Mouse (Mus musculus) liver, embryonic 12.5 days (tissue): ENCODE data around the gene Tmco1. TPM values are rescaled to one million over a fixed set of nuclear protein-coding genes. Genes with fewer than 3 reads are reported as not detected.

ENCODE experiments used
- ATAC-seq: fragments of 200-750 bp; cut with Nextera tagmentation; 2 replicates; pipeline ENCODE4 v1.8.0; 2017; ENCODE audit warnings: moderate number of reproducible peaks, mild to moderate bottlenecking, moderate library complexity
- H3K27ac ChIP-seq: fragments of 300-500 bp; sonication (generic); 2 replicates; pipeline ENCODE4 v1.5.1; 2016; ENCODE audit warnings: mild to moderate bottlenecking
- H3K27me3 ChIP-seq: fragments of 300-500 bp; sonication (generic); replicated peaks from 2 replicates; pipeline ENCODE4 v1.6.1; 2016; ENCODE audit warnings: mild to moderate bottlenecking, moderate library complexity
- H3K36me3 ChIP-seq: fragments of 300-500 bp; sonication (generic); 2 replicates; pipeline ENCODE4 v1.6.1; 2016; ENCODE audit warnings: mild to moderate bottlenecking, moderate library complexity
- H3K4me1 ChIP-seq: fragments of 300-500 bp; sonication (generic); 2 replicates; pipeline ENCODE4 v1.6.1; 2016
- H3K4me2 ChIP-seq: fragments of 300-500 bp; sonication (generic); 2 replicates; pipeline ENCODE4 v1.6.1; 2016; ENCODE audit warnings: mild to moderate bottlenecking, moderate library complexity
- H3K4me3 ChIP-seq: fragments of 300-500 bp; sonication (generic); 2 replicates; pipeline ENCODE4 v1.5.1; 2016; ENCODE audit warnings: mild to moderate bottlenecking, moderate library complexity
- H3K9ac ChIP-seq: fragments of 300-500 bp; sonication (generic); 2 replicates; pipeline ENCODE4 v1.6.1; 2016; ENCODE audit warnings: mild to moderate bottlenecking, moderate library complexity
- H3K9me3 ChIP-seq: fragments of 300-500 bp; sonication (generic); replicated peaks from 2 replicates; pipeline ENCODE4 v1.6.1; 2016; ENCODE audit warnings: mild to moderate bottlenecking, moderate library complexity
- WGBS: fragments of 180-500 bp; shearing (Covaris S2); methylation state at CpG from one replicate; pipeline ENCODE4 v1.1.7; 2016; ENCODE audit not compliant: insufficient replicate concordance; 5-methylcytosine and 5-hydroxymethylcytosine counted together
- polyA plus RNA-seq: library from polyadenylated mRNA; unstranded; fragments of >200 nt; fragmentation: Nextera tagmentation; extraction: Ambion mirVana; gene quantifications from 2 replicates; pipeline ENCODE4 v1.2.1, GENCODE M21; 2016

The Tmco1 gene
- polyA plus RNA-seq, 1 experiment from 2014 or later, result 74.2 TPM

DNA sequence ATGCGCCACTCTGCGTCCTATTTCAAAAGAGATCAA is 23.0 kb upstream of the Tmco1 start, which contains the start of gene Uck2:
TSS of gene Uck2 (minus strand) at position 1 of the 36 bp plus-strand sequence.
- WGBS, result 3% methylated on average over 2 of the region's 2 CpGs
- ATAC-seq, result no peak
- Histone ChIP-seq H3K9ac (peak within 1 kb of the TSS; percentile 83), H3K9me3 (no peaks in the 10 kb centered on the region), H3K4me1 (peaks cover 79% of the 10 kb centered on the region), H3K4me3 (peak within 1 kb of the TSS; percentile 79), H3K36me3 (peaks cover 4% of the 10 kb centered on the region), H3K27me3 (peaks cover 16% of the 10 kb centered on the region), H3K27ac (peak within 1 kb of the TSS; percentile 87), H3K4me2 (peak within 1 kb of the TSS; percentile 86)

DNA sequence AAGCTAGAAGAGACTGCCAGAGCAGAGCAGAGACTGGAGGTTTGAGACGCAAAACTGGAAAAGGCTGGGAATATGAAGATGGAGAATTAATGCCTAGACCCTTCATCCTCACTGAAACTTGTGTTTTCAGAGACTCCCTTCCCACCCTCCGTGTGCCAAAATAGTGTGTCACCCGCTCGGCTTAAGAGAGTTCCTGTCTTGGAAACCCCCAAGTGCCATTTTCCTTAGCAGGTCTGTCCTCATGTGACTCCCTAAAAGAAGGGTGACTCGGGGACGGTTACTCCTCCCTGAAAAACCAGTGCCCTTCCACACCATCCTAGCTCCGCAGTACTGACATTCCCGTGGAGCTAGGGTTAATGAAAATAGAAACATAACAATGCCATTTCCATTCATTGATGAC is 22.8 kb upstream of the Tmco1 start:
- no peak overlapping the region for H3K27ac ChIP-seq
- no peak for ATAC-seq
- 3% methylated on average over 8 of the region's 8 CpGs for WGBS

GRCm38 (mm10) chr1:167287156-167287555 is 21.0 kb upstream of the Tmco1 start:
- no peak overlapping the region for H3K27ac ChIP-seq
- H3K4me3 ChIP-seq, result no peak overlapping the region
- no peak for ATAC-seq
- no peak overlapping the region for H3K9ac ChIP-seq
- peaks cover 28% of the 10 kb centered on the region for H3K27me3 ChIP-seq
- H3K4me2 ChIP-seq, result no peak overlapping the region
- H3K4me1 ChIP-seq, result peaks cover 63% of the 10 kb centered on the region
- no peaks in the 10 kb centered on the region for H3K36me3 ChIP-seq
- no peaks in the 10 kb centered on the region for H3K9me3 ChIP-seq
- 69% methylated on average over 5 of the region's 5 CpGs for WGBS

More for the DNA sequence above, 22.8 kb upstream of the Tmco1 start:
- H3K36me3 ChIP-seq, result peaks cover 2% of the 10 kb centered on the region
- peaks cover 18% of the 10 kb centered on the region for H3K27me3 ChIP-seq
- no peaks in the 10 kb centered on the region for H3K9me3 ChIP-seq
- H3K4me1 ChIP-seq, result peaks cover 79% of the 10 kb centered on the region
- peak overlapping the region; percentile 86 for H3K4me2 ChIP-seq
- H3K9ac ChIP-seq, result peak overlapping the region; percentile 83
- peak overlapping the region; percentile 79 for H3K4me3 ChIP-seq

GRCm38 (mm10) chr1:167288665-167289538 is 19.3 kb upstream of the Tmco1 start:
- H3K4me2 ChIP-seq, result peak overlapping the region; percentile 61
- 10% methylated on average over 11 of the region's 11 CpGs for WGBS
- peaks cover 28% of the 10 kb centered on the region for H3K27me3 ChIP-seq
- H3K9ac ChIP-seq, result peak overlapping the region; percentile 47
- ATAC-seq, result peak; percentile 85
- peak overlapping the region; percentile 15 for H3K4me3 ChIP-seq
- peaks cover 55% of the 10 kb centered on the region for H3K4me1 ChIP-seq
- H3K36me3 ChIP-seq, result no peaks in the 10 kb centered on the region
- peak overlapping the region; percentile 90 for H3K27ac ChIP-seq
- no peaks in the 10 kb centered on the region for H3K9me3 ChIP-seq

GRCm38 (mm10) chr1:167289567-167290262 is 18.5 kb upstream of the Tmco1 start:
- peak overlapping the region; percentile 61 for H3K4me2 ChIP-seq
- H3K4me1 ChIP-seq, result peaks cover 58% of the 10 kb centered on the region
- 22% methylated on average over 11 of the region's 11 CpGs for WGBS

DNA sequence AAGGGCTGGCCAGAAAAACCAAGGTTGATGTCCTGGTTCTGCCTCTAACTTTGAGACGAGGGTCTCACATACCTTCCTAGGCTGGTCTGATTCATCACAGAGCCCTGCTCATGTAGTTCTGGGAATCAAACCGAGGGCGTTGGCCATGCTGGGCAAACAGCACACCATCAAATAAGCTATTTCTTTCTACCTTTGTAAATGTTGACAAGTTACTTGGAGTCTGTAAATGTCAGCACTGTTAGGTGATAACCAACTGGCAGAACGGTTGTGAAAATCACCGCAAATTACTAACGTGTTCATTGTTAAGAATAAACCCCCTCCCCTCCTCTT is 17.9 kb upstream of the Tmco1 start:
- 0 out of 2 replicates have a peak overlapping the region, but pooled peaks have one; percentile 90 for H3K27ac ChIP-seq
- no peak overlapping the region for H3K4me3 ChIP-seq
- H3K4me2 ChIP-seq, result peak overlapping the region; percentile 61; the same call in 1 of the 2 replicates
- H3K36me3 ChIP-seq, result no peaks in the 10 kb centered on the region
- H3K4me1 ChIP-seq, result peaks cover 54% of the 10 kb centered on the region
- no peak for ATAC-seq
- WGBS, result 36% methylated on average over 6 of the region's 6 CpGs
- H3K27me3 ChIP-seq, result peaks cover 28% of the 10 kb centered on the region
- no peaks in the 10 kb centered on the region for H3K9me3 ChIP-seq
- H3K9ac ChIP-seq, result no peak overlapping the region

More at GRCm38 (mm10) chr1:167289567-167290262, 18.5 kb upstream of the Tmco1 start:
- H3K36me3 ChIP-seq, result no peaks in the 10 kb centered on the region
- H3K9me3 ChIP-seq, result no peaks in the 10 kb centered on the region
- peak overlapping the region; percentile 90 for H3K27ac ChIP-seq
- ATAC-seq, result no peak
- H3K4me3 ChIP-seq, result peak overlapping the region; percentile 15; the same call in 1 of the 2 replicates
- H3K27me3 ChIP-seq, result peaks cover 28% of the 10 kb centered on the region
- H3K9ac ChIP-seq, result no peak overlapping the region

GRCm38 (mm10) chr1:167291610-167292009 is 16.6 kb upstream of the Tmco1 start:
- Histone ChIP-seq H3K36me3 (no peaks in the 10 kb centered on the region), H3K4me1 (peaks cover 49% of the 10 kb centered on the region), H3K9ac (no peak overlapping the region), H3K27me3 (peaks cover 21% of the 10 kb centered on the region), H3K4me2 (no peak overlapping the region), H3K27ac (no peak overlapping the region), H3K9me3 (no peaks in the 10 kb centered on the region), H3K4me3 (no peak overlapping the region)
- 69% methylated on average over 8 of the region's 8 CpGs for WGBS
- ATAC-seq, result no peak

- Histone ChIP-seq H3K36me3 (no peaks in the 10 kb centered on the region), H3K4me2 (peak overlapping the region; percentile 34), H3K4me3 (no peak overlapping the region), H3K4me1 (peaks cover 42% of the 10 kb centered on the region), H3K9ac (0 out of 2 replicates have a peak overlapping the region, but pooled peaks have one; percentile 4), H3K27ac (no peak overlapping the region), H3K9me3 (no peaks in the 10 kb centered on the region), H3K27me3 (peaks cover 21% of the 10 kb centered on the region)
- WGBS, result 36% methylated on average over 11 of the region's 11 CpGs
- no peak for ATAC-seq
These were observed 15.7 kb upstream of the Tmco1 start for GRCm38 (mm10) chr1:167292447-167292846.

DNA sequence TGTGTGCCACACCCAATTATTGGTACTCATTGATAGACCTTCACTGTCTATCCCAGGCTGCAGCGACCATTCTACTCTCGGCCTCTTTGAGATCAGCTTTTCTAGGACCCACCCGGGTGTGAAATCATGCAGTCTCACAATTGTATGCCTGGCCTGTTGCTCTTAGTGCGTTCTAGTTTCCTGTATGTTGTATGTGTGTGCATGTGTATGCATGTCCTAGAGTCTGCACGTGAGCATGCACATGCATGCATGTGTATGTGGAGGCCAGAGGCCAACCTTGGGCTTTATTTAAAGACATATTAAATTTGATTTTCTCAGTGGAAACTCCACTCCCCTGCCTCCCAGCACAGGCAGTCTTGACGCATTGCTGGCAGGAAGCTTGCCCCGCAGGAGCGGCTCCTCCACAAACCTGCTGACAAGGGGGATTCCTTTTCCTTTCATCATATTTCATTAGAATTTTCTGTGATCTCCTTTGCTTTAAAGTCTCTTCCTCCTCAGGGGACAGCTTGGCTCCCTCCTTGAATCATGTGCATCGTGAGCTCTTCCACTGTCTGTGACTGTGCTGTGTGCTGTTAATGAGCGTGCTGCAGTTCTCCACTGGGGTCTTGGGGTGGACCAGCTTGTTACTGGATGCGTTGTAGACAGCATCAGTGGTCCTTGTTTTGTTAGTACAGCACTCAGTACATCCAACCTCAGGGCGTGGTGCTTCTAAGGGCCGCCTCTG is 12.3 kb upstream of the Tmco1 start:
- Histone ChIP-seq H3K9ac (no peak overlapping the region), H3K27me3 (peaks cover 8% of the 10 kb centered on the region; the same call in 1 of the 2 replicates), H3K27ac (no peak overlapping the region), H3K4me3 (no peak overlapping the region), H3K36me3 (no peaks in the 10 kb centered on the region), H3K9me3 (no peaks in the 10 kb centered on the region), H3K4me1 (peaks cover 15% of the 10 kb centered on the region), H3K4me2 (no peak overlapping the region)
- no peak for ATAC-seq
- WGBS, result 61% methylated on average over 13 of the region's 13 CpGs

- Histone ChIP-seq H3K27me3 (peaks cover 7% of the 10 kb centered on the region), H3K4me3 (no peak overlapping the region), H3K27ac (no peak overlapping the region), H3K9me3 (no peaks in the 10 kb centered on the region), H3K4me1 (peaks cover 3% of the 10 kb centered on the region; the same call in 1 of the 2 replicates), H3K4me2 (no peak overlapping the region), H3K36me3 (no peaks in the 10 kb centered on the region), H3K9ac (no peak overlapping the region)
- no peak for ATAC-seq
- 71% methylated on average over 2 of the region's 2 CpGs for WGBS
These were observed 8.1 kb upstream of the Tmco1 start for GRCm38 (mm10) chr1:167300122-167300521.

GRCm38 (mm10) chr1:167305501-167306137 is 2.6 kb upstream of the Tmco1 start:
- Histone ChIP-seq H3K4me2 (no peak overlapping the region), H3K4me3 (no peak overlapping the region), H3K36me3 (peaks cover 7% of the 10 kb centered on the region), H3K9ac (no peak overlapping the region), H3K4me1 (peaks cover 40% of the 10 kb centered on the region), H3K27me3 (peaks cover 7% of the 10 kb centered on the region), H3K9me3 (no peaks in the 10 kb centered on the region), H3K27ac (no peak overlapping the region)
- no peak for ATAC-seq
- WGBS, result 41% methylated on average over 7 of the region's 7 CpGs
